Mouse (Mus musculus): ENCODE results near the gene Irs1. TPM values are rescaled to one million over a fixed set of nuclear protein-coding genes. Genes with fewer than 3 reads are reported as not detected.

The Irs1 gene
- polyA plus RNA-seq, 1 experiment from 2014 or later = 1.4 TPM

DNA sequence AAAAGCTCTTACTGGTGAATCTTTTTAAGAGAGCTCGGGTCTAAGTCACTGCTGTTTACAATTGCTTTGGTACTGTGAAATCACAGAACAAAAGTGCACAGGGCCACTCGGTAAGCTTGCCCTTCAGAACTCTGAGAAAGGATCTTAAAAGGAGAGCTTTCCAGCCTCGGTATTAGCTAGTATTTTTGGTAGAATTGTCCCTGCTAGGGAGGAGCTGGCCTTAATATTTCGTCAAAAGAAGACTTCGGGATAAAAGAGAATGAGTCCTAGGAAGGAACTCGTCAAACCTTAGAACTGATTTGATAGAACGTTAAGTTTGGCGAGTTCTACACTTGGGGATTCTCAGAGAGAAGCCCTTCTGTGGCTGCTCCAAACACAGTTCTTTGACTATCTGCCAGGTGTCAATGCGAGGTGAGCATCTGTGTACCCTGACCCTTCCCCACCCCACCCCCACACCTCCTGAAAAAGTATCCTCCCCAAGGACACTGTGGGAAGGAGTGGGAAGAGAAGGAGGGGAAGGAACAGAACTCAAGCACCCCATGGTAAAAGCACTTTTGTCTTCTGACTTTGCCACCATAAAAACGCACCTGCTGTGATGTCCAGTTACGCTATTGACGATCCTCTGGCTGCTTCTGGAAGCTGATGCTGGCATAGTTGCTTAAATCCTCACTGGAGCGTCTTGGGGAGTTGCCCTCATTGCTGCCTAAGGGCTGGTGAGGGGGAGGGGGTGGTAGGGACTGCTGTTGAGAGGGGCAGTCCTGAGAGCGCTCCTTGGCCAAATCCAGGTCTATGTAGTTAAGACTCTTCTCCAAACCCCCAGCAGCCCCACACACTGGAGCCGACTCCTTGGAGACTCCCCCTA, 4.8 kb downstream of the Irs1 start:
- Histone ChIP-seq H3K4me3 (ENCODE audit: low read depth, low read length) (peak overlapping the region; percentile 36), H3K27ac (ENCODE audit: low read depth) (peak overlapping the region; percentile 77), H3K27me3 (ENCODE audit: insufficient read depth, low read length) (peaks cover 18% of the 10 kb centered on the region), H3K4me2 (ENCODE audit: low read depth, low read length) (peak overlapping the region; percentile 88), H3K9ac (replicated peaks) (peak overlapping the region; percentile 59), H3K36me3 (replicated peaks; ENCODE audit: insufficient read depth, low read length) (no peaks in the 10 kb centered on the region), H3K4me1 (ENCODE audit: insufficient read depth) (peaks cover 21% of the 10 kb centered on the region), H3K9me3 (ENCODE audit: low read length) (no peaks in the 10 kb centered on the region)
- TF ChIP-seq CTCF (IDR thresholded peaks at IDR 0.05; ENCODE audit: low read depth) (no peak), EP300 (IDR thresholded peaks at IDR 0.05; ENCODE audit: low read depth) (no peak)
- WGBS (ENCODE audit: insufficient replicate concordance) = 38% methylated on average over 15 of the region's 15 CpGs
- DNase-seq (no peak), ATAC-seq (no peak)

DNA sequence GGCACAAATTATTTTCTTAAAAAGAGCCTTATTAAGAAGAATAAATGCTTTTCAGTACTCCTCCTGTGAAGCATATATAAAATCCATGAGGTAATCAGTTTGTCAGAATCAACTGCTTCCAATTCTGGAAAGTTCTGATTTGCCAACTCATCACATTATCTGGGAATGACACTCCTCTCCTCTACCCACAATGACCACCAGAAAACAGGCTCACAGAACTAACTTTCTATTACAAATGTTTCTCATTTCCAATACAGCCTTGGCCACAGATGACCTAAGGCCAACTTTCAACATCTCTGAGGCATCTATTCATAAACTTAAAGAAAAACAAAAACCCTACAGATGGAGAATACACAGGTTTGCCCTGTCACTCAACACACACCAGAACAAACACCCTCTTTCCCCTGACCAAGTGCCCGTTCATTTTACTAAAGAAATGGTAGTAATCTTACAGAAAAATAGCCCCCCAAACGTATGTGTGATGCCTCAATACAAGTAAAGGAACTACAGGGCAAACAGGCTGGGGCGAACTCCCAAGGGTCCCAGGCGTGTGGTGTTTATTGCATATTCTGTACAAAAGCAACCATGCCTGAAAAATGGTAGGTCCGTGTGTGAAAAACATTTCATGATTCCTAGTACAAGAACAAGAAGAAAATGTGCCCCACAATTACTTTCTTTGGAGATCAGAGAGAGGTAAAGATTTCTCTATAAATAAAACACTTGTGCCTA, 5.6 kb downstream of the Irs1 start:
- Histone ChIP-seq H3K36me3 (replicated peaks; ENCODE audit: insufficient read depth, low read length) (no peaks in the 10 kb centered on the region), H3K9me3 (ENCODE audit: low read length) (no peaks in the 10 kb centered on the region), H3K27me3 (ENCODE audit: insufficient read depth, low read length) (peaks cover 10% of the 10 kb centered on the region), H3K4me2 (ENCODE audit: low read depth, low read length) (peak overlapping the region; percentile 88), H3K27ac (ENCODE audit: low read depth) (peak overlapping the region; percentile 97), H3K9ac (replicated peaks) (peak overlapping the region; percentile 59), H3K4me3 (ENCODE audit: low read depth, low read length) (peak overlapping the region; percentile 36), H3K4me1 (ENCODE audit: insufficient read depth) (peaks cover 21% of the 10 kb centered on the region)
- DNase-seq (peak; percentile 19), ATAC-seq (no peak)
- TF ChIP-seq CTCF (IDR thresholded peaks at IDR 0.05; ENCODE audit: low read depth) (no peak), EP300 (IDR thresholded peaks at IDR 0.05; ENCODE audit: low read depth) (no peak)
- WGBS (ENCODE audit: insufficient replicate concordance) = 46% methylated on average over 5 of the region's 5 CpGs

DNA sequence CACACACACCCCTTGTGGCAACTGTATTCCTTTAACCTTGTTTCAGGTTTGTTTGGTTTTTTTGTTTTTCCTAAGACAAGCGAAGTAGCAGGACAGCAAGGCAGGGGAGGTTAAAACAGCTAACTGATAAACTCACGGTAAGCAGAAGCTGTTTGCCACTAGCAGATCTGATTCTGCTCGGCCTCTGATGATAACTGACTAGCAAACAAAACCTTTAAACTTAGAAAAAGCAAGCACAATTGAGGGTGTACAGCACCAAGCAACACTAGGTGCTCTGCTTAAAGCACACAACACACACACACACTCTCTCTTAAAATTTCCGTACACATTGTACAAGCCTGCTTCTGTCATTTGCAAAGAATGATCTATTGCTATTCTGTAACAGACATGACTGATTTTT, 6.8 kb downstream of the Irs1 start:
- TF ChIP-seq CTCF (IDR thresholded peaks at IDR 0.05; ENCODE audit: low read depth) (no peak), EP300 (IDR thresholded peaks at IDR 0.05; ENCODE audit: low read depth) (no peak)
- H3K9ac ChIP-seq (replicated peaks) = peak overlapping the region; percentile 75
- WGBS (ENCODE audit: insufficient replicate concordance) = 36% methylated on average over 4 of the region's 4 CpGs
- ATAC-seq (no peak), DNase-seq (no peak)
- H3K27me3 ChIP-seq (ENCODE audit: insufficient read depth, low read length) = no peaks in the 10 kb centered on the region
- peak overlapping the region; percentile 97 for H3K27ac ChIP-seq (ENCODE audit: low read depth)
- H3K36me3 ChIP-seq (replicated peaks; ENCODE audit: insufficient read depth, low read length) = no peaks in the 10 kb centered on the region
- H3K4me1 ChIP-seq (ENCODE audit: insufficient read depth) = peaks cover 20% of the 10 kb centered on the region
- no peaks in the 10 kb centered on the region for H3K9me3 ChIP-seq (ENCODE audit: low read length)
- H3K4me2 ChIP-seq (ENCODE audit: low read depth, low read length) = peak overlapping the region; percentile 88
- peak overlapping the region; percentile 57 for H3K4me3 ChIP-seq (ENCODE audit: low read depth, low read length)

DNA sequence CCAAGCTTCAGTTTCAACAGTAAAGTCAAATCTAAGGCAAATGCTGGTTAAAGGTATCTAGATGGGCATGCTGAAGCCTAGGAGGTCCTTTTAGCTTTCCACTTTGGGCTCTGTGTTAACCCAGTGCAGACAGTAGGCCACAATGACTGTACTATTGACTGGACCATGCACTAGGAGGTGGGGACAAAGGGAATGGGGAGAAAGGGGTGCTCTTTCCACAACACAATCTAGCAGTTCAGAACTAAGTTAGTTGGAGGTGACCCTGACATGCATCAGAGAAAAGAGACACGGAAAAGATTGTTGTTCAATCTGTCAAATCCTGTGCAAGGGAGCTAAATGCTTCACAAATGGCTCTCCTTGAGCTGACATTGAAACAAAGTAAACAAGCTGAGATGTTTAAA, 7.3 kb downstream of the Irs1 start:
- Histone ChIP-seq H3K27me3 (ENCODE audit: insufficient read depth, low read length) (no peaks in the 10 kb centered on the region), H3K4me3 (ENCODE audit: low read depth, low read length) (peak overlapping the region; percentile 57), H3K4me1 (ENCODE audit: insufficient read depth) (peaks cover 14% of the 10 kb centered on the region), H3K4me2 (ENCODE audit: low read depth, low read length) (peak overlapping the region; percentile 88), H3K9me3 (ENCODE audit: low read length) (no peaks in the 10 kb centered on the region), H3K36me3 (replicated peaks; ENCODE audit: insufficient read depth, low read length) (no peaks in the 10 kb centered on the region), H3K9ac (replicated peaks) (peak overlapping the region; percentile 75), H3K27ac (ENCODE audit: low read depth) (peak overlapping the region; percentile 97)
- no peak for DNase-seq
- peak; percentile 40 for ATAC-seq
- TF ChIP-seq CTCF (IDR thresholded peaks at IDR 0.05; ENCODE audit: low read depth) (no peak), EP300 (IDR thresholded peaks at IDR 0.05; ENCODE audit: low read depth) (no peak)
- WGBS (ENCODE audit: insufficient replicate concordance) = 46% methylated on average over 1 of the region's 1 CpGs

DNA sequence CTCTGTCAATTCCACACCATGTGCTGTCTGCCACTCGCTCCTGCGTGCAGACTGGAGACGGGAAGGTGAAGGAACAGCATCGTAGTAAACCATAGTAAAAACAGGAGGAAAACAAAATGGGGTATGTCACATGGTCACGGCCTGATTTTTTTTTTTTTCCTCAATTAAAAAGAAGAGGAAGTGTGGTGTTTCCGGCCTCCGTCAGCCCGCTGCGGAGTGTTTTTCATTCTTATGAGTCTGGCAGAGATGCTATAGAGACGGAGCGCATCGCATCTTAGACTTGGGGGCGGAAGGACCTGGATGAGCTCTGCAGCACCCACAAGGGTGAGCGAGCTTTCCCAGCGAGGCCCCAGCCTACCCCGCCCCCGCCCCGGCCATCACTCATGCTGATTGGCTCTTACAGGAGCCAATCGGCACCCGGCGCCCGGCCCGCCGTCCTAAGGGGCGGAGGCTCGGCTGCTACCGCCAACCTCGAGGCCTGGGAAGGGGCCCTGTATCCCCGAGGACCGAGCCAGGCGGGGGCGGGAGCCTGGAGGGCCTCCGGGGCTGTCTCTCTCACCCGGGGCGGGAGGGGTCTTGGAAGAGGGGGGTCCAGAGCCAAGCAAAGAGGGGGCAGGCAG, 8.1 kb downstream of the Irs1 start:
- H3K4me1 ChIP-seq (ENCODE audit: insufficient read depth) = peaks cover 16% of the 10 kb centered on the region; the same call in 1 of the 2 replicates
- peak; percentile 94 for ATAC-seq
- H3K4me2 ChIP-seq (ENCODE audit: low read depth, low read length) = peak overlapping the region; percentile 88
- peak; percentile 88 for DNase-seq
- peak overlapping the region; percentile 75 for H3K9ac ChIP-seq (replicated peaks)
- H3K27me3 ChIP-seq (ENCODE audit: insufficient read depth, low read length) = no peaks in the 10 kb centered on the region
- peak overlapping the region; percentile 97 for H3K27ac ChIP-seq (ENCODE audit: low read depth)
- H3K4me3 ChIP-seq (ENCODE audit: low read depth, low read length) = peak overlapping the region; percentile 57
- H3K9me3 ChIP-seq (ENCODE audit: low read length) = no peaks in the 10 kb centered on the region
- 2% methylated on average over 33 of the region's 35 CpGs for WGBS (ENCODE audit: insufficient replicate concordance)
- TF ChIP-seq CTCF (IDR thresholded peaks at IDR 0.05; ENCODE audit: low read depth) = no peak
- peak; percentile 42; the same call in 1 of the 2 replicates for TF ChIP-seq EP300 (IDR thresholded peaks at IDR 0.05; ENCODE audit: low read depth)
- H3K36me3 ChIP-seq (replicated peaks; ENCODE audit: insufficient read depth, low read length) = no peaks in the 10 kb centered on the region

DNA sequence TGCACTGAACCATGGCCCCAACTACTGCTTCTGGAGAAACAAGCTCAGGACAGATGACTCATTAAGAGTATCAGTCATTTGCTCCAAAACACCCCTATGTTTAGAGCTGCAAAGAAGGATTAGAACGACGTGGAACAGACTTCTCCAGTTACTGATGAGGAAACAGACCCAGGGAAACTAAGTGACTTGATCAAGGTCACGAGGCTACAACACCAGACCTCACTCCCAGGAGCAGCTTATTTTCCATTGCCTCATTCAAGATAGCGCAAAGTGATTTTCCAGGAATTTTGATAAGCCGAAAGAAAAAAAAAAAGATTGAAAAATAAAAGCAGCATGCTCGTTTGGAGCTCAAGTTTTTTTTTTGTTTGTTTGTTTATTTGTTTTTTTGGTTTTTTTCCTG, 9.4 kb downstream of the Irs1 start:
- H3K4me3 ChIP-seq (ENCODE audit: low read depth, low read length) = no peak overlapping the region
- ATAC-seq (no peak), DNase-seq (no peak)
- no peaks in the 10 kb centered on the region for H3K9me3 ChIP-seq (ENCODE audit: low read length)
- peaks cover 11% of the 10 kb centered on the region; the same call in 1 of the 2 replicates for H3K4me1 ChIP-seq (ENCODE audit: insufficient read depth)
- no peaks in the 10 kb centered on the region; the same call in 1 of the 2 replicates for H3K36me3 ChIP-seq (replicated peaks; ENCODE audit: insufficient read depth, low read length)
- H3K27ac ChIP-seq (ENCODE audit: low read depth) = no peak overlapping the region
- 74% methylated on average over 6 of the region's 6 CpGs for WGBS (ENCODE audit: insufficient replicate concordance)
- no peak overlapping the region for H3K4me2 ChIP-seq (ENCODE audit: low read depth, low read length)
- H3K27me3 ChIP-seq (ENCODE audit: insufficient read depth, low read length) = no peaks in the 10 kb centered on the region
- H3K9ac ChIP-seq (replicated peaks) = no peak overlapping the region
- TF ChIP-seq EP300 (IDR thresholded peaks at IDR 0.05; ENCODE audit: low read depth) (no peak), CTCF (IDR thresholded peaks at IDR 0.05; ENCODE audit: low read depth) (no peak)

Data from liver, postnatal 0 days (tissue).